Mouse (Mus musculus): ENCODE results near the gene Gm12569.

Gm12569 gene

DNA sequence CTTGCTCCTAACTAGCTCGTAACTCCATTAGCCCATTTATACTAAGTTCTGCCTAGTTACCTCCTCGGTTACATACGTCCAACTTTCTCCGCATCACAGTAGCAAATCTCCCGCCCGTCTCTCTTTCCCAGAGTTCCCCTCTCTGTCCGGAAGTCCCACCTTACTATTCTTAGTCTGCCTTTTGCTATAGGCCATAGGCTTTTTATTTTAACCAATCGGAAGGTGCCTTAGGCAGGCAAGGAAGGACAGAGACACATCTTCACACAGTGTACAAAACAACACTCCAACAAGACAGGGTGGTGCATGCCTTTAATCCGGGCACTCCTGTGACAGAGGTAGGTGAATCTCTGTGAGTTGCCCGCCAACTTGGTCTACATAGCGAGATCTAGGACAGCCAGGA is at the start of gene Gm12569:
Gene Gm12569, plus strand, starts transcription at position 166 of the 400 bp plus-strand sequence.
- CTCF ChIA-PET = no interaction called here

DNA sequence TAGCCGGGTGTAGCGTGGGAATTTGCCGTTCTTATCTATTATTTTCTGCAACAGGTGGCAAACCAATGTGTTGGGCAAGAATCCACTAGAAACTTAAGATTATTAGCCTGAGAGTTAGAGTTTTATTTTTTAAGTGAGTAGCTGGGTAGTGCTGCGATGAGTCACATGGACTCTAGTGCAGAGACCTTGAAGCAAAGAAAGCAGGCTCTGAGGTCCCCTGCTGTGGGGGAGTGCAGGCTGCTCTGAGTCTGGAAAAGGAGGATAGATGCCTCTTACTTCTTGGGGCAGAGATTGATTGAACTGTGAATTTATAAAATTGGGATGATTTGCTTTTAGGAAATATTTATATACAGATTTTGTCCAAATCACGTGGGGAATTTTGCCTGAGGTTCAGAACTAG is 17.5 kb upstream of the Gm12569 start:
- CTCF ChIA-PET = no interaction called here

DNA sequence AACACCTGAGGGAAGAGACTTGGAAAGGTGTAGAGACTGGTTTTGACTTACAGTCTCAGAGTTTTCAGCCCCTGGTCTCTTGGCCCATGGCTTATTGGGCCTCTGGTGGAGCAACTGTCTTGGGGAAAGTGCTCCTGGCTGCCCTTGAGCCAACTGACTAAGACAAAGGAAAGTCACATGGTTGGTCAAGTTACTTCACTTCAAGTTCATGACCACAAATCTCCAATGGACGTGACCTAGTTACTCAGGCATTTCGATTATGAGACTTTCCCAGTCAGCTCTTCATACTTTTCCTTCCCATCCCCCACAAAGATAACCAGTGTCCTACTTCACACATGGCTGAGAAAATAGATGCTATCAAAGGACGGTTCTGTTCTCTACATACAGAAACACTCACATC is 12.5 kb upstream of the Gm12569 start:
- CTCF ChIA-PET = no interaction called here

DNA sequence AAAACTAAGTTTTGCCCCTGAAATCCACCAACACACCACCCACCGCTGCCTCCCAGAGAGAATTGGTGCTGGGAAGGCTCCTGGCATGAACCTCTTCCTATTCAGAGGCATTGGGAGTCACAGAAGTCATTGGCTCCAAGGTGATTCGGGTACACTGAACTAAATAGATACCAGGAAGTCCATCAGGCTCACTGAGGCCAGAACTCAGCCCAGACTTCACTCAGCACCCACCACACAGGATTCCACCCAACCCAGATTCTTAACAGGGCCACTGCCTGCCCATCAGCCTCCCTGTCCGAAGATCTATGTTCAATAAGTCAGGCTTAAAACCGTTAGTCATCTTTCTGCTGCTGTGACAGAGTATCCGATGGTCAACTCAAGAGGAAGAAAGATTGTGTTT is 8.8 kb upstream of the Gm12569 start:
- CTCF ChIA-PET = no interaction called here

DNA sequence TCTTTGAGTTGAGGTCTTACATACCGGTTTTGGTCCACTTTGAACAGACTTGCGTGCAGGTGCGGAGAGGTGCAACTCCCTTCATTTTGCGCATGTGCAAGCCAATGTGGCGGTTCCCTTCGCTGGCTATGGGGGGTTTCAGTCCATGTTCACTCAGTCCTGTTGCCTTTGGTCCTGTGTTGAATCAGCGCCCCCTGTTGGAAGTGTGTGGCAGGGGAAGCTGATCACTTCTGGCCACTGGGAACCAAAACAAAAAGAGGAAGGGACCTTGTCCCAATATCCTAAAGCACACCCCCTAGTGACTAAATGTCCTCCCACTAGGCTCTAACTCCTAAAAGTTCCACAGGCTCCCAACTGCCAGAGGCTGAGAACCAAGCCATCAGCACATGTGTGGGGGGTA is 6.3 kb upstream of the Gm12569 start:
- CTCF ChIA-PET = interaction anchor here (0.9 kb wide), 1 partner anchor 12 kb away, joined by 3 read pairs; no protein-coding TSS in a partner anchor

DNA sequence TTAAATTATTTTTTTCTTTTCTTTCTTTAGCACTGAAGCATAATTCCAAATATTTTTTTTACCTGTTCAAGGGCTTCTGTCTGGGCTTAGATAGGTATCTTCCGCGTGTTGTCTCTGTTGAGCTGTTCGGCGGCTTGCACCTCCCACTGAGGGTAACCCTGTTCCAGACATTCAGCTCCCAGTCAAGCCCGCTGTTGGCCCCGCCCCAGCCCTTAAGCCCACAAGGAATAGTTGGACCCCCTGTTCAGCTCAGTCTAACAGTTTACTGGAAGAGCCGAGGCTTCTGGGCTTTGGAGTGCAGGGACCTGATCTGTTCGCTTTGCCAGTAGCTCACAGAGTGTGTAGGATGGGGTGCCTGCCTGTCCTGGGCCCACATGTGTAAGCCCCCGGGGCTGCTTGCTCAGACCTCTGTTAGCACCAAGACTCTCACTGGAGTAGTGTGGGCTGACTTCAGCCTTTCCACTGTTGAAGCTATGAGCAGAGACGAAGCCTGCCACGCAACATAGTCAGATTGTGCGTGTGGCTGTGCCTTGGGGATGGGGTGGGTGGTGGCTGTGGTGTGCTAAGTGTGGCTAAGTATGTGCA is 785 bp upstream of the Gm12569 start:
- CTCF ChIA-PET = no interaction called here

DNA sequence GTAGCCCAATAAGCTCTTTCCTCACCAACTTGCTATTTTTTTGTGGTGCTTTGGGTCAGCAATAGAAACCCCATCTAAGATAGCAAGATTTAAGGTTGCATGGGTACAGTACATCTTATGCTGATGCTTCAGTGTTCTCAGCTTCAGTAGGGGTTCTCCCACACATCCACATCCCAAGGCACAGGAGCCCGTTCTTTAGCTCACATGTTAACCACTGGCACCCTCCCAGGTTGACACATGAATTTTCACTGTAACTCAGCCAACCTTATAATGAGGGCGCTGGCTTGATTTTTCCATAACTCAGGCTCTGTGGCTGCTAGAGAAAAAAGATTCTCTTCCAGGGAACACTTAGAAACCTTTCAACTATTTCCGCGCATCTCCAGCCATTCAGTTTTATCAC is 6.8 kb downstream of the Gm12569 start:
- CTCF ChIA-PET = no interaction called here

DNA sequence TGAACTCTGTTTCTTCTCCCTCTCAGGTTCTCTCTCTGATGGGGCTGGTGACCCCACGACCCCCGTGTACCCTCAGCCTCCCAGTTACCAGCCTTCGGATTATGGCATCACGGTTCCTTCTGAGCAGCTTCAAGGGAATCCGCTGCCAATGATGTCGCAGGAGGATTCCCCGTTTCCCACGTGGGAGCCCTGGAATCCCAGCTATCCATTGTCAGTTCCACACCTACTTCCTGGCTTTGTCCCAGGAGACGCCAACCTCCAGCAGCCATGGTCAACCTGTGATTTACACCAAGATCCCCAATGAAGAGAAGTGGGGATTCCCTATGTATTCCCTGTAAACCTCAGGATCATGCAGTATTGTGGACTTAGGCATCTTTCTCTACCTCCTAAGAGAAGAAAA is 14.4 kb downstream of the Gm12569 start:
- CTCF ChIA-PET = no interaction called here

DNA sequence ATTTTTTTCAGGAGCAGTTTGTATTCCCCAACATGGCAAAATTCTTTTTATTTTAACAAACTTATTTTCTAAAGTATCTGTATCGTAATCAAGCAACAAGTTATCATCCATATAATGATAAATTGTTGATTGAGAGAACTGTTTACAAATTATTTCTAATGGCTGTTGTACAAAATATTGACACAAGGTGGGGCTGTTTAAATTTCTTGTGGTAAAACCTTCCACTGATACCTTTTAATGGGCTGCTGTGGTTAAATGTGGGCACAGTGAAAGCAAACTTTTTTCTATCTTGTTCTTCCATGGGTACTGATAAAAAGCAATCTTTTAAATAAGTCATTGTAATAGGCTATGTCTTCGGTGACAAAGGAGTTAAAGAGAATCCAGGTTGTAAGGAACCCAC is 22.6 kb downstream of the Gm12569 start:
- CTCF ChIA-PET = no interaction called here

DNA sequence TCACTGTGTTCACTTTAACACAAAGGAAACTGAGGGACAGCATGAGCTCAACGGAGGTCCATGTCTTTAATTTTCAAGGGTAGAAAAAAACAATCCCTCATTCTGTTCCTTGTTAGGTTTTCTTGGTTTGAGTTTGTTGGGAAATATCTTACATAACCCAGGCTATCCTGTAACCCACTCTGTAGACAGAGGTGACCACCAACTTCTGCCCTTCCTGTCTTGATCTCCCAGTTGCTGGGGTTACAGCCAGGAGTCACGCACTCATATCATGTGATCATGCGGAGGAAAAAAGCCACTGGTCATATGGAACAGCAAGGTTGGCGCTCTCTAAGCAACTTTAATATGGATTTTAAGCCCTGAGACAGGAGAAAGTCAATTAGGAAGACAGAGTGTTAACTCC is 36.7 kb downstream of the Gm12569 start:
- CTCF ChIA-PET = no interaction called here

DNA sequence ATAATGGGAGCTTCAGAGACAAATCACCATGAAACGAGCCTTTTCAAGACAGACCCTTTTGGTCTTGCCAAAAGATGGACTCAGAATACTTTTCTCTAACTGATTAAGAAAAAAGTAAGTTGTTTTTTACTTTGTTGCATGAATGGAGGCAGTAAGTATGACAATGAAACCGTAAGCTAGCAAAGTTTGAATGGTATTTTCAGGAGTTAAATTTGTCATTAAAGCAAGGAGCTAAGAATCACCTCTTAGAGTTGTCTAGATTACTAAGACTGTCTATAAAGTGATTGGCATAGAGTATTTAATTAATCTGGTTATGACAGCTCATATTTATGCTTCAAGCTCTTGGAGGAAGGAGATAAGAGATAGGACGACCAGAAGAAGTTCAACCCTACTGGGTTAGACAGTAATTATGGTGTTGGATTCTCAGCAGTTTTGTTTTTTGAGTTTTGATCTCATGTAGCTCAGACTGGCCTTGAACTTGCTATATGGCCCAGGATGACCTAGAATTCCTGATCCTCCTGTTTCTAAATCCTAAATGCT is 41.5 kb downstream of the Gm12569 start, which contains the start of gene Clk4:
Gene Clk4, plus strand, starts transcription at position 51 of the 540 bp plus-strand sequence.
- CTCF ChIA-PET = interaction anchor here (0.7 kb wide), 1 partner anchor 1303 kb away, joined by 4 read pairs; no protein-coding TSS in a partner anchor

DNA sequence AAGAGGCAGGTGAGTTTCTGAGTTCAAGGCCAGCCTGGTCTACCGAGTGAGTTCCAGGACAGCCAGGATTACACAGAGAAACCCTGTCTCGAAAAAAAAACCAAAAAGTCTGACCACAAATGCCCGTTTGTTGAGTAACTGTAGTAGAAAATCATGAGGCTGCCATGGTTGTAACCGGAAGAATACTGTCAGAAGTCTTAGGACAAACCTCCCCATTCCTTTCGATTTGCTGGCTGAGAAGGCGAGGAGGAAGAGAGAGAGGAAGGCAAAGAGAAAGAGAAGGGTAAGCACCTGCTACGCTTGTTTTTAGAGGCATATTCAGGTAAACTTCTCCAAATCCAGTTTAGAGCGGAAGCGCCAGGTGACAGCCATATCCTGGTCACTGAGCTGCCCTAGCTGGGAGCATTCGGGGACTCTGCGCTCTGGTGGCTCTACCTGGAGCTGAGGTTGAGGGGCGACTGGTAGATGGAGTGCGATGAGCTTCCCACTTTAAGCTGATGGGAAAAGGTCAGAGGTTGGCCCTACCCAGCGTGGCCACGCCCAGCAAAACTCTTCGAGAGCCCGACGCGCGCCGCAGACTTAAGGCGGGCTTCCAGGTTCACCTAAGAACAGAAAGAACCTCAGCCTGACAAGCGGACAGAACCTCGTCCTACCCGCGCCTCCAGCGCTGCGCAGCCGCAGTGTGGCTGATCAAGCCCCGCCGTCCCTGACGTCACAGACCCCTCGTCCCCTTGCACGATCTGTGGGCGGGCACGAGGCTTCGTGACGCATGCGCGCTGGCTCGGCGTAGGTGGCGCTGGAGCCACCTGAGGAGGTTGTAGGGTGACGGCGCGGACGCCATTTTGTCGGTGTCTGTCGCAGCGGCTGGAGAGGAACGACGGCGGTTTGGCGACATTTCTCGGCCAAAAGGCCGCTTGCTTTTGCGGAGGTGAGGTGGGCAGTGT is 42.3 kb downstream of the Gm12569 start, which contains the start of gene BC049762:
Gene BC049762, minus strand, starts transcription at position 705 of the 944 bp plus-strand sequence.
- CTCF ChIA-PET = no interaction called here

DNA sequence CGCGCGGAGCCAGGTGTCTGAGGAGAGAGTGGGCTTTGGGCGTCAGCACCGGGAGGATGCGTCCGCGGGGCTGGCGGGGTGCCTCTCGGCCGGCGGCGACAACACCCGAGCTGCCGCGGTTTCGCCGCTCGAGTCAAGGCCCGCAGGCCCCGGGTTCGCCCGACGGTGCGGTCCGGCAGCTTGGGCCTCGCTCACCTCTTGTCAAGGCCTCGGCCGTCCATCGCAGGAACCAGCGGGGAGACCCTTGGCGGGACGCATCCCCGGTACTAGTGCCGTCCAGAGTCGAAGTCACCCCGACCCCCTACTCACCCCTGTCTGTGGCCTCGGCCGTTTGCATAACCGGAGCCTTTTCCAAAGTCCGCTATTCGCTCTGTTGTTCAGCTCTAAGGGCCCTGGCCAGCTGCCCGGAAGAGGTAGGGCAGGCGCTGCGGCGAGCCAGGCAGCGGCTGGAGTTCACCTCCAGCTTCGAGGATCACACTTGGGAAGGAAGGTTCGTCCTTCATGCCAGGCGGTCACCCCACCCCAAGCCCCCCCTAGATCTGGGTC is 43.1 kb downstream of the Gm12569 start:
- CTCF ChIA-PET = interaction anchor here (0.6 kb wide), 1 partner anchor 26 kb away, joined by 4 read pairs; no protein-coding TSS in a partner anchor

DNA sequence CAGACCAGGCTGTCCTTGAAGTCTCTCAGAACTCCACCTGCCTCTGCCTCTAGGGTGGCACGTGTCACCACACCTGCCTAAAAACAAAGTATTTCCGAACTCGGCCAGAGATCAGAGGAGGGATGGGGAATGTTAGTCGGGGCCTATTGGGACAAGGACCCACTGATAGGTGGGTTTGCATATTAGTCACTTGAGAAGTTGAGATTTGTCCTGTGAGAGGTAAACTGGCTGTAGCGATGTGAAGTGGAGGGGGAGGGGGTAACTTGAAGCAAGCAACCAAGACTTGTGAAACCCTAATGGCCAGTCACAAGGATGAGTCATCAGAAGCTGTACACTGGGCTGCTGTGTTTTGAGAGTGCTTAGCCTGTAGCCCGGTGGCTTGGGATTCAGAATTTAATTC is 44.1 kb downstream of the Gm12569 start:
- CTCF ChIA-PET = interaction anchor here (0.6 to 0.7 kb wide), 2 partner anchors 13 to 25 kb away, joined by 3 to 4 read pairs; no protein-coding TSS in a partner anchor

DNA sequence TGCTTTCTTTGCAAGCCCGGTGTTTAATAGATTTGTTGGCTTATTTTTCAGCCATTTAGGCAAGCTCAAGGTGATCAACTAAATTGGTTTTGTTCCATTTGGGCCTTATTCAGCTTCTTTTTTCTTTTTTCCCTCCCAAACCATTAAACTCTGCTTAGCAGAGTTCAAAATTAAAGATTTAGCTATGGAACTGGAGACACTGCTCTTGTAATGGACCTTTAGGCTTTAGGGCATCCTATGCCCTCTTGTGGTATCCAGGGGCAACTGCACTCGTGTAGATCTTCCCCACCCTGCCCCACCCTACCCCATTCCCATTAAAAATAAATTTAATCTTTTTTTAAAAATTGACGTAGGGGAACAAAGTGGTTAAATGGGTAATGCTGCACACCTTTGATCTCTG is 45.1 kb downstream of the Gm12569 start:
- CTCF ChIA-PET = no interaction called here

DNA sequence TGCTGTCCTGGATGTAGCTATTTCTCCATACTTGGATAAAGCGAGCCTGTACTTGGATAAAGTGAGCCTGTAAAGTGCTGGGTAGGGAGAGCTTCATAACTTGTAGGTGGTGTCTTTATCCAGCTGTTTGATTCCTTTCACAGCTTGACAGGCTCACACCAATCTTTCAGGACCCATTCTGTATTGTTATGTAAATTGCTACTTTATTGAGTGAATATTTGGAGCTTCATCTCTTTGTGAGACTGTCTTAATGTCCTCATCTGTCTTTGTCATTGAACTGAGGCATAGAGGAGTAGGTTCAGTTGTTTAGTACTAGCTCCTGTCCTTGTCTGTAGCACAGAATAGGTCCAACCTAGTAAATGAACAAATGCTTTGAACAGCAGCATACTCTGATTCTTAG is 54.1 kb downstream of the Gm12569 start:
- CTCF ChIA-PET = interaction anchor here (0.5 kb wide), 1 partner anchor 301 kb away, joined by 6 read pairs; no protein-coding TSS in a partner anchor

Data from spleen, embryonic (tissue).